Mouse (Mus musculus) adrenal gland, adult 2 months (tissue): ENCODE results near the gene Ppig. TPM values are rescaled to one million over a fixed set of nuclear protein-coding genes. Genes with fewer than 3 reads are reported as not detected.
"Not testable (repeated sequence)": the region's sequence is repeated elsewhere in the genome, so short reads cannot be mapped to it uniquely, and the experiment has no call there.

Experiments used
- DNase-seq: peaks from one replicate; pipeline ENCODE4 v3.0.0; 2021
- long read RNA-seq: library from polyadenylated mRNA; stranded (forward); transcript quantifications from one replicate; pipeline ENCODE4 v2.0.0, GENCODE M21; 2021
- polyA plus RNA-seq: library from polyadenylated mRNA; depleted of rRNA; stranded (reverse); fragments of >200 nt; gene quantifications from 2 replicates; pipeline ENCODE4 v1.2.3, GENCODE M21; 2012; rRNA removed
- total RNA-seq, 2 experiments: library from RNA; stranded (reverse); gene quantifications; 2 replicates each; pipeline ENCODE4 v1.2.3; 2021

Ppig gene
- total RNA-seq (10 to 100 TPM; 48.9 to 61.8 TPM), polyA plus RNA-seq (0.40 and 0.71 TPM in 2 replicates)
- long read RNA-seq, full-length matches to known transcripts: 9 of 13 reads
- long read RNA-seq, partial matches to known transcripts: 0 of 13 reads
- long read RNA-seq, other reads (novel, unspliced or antisense): 4 of 13 reads

GRCm38 (mm10) chr2:69722273-69722649 is at the start of gene Ppig:
Ppig (plus strand) TSS chr2:69722545.
- DNase-seq: no peak

DNA sequence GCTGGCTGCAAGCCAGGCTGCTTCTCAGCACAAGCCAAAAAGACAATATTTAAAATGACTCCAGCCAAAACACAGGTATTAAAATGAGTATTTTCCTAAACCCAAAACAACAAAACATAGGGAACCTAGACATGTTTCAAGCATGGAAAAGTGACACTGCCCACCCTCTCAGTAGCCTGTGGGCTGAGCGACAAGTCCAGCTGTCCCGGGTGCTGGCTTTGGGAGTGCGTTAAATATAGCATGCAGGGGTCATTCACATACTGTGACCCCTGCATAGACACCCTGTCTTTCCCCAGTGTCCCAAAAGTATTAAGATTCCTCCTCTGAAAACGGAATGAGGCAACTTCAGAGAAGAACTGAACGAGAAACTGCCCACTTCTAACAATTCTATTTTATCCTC is 48.6 kb upstream of the Ppig start:
- no peak for DNase-seq

DNA sequence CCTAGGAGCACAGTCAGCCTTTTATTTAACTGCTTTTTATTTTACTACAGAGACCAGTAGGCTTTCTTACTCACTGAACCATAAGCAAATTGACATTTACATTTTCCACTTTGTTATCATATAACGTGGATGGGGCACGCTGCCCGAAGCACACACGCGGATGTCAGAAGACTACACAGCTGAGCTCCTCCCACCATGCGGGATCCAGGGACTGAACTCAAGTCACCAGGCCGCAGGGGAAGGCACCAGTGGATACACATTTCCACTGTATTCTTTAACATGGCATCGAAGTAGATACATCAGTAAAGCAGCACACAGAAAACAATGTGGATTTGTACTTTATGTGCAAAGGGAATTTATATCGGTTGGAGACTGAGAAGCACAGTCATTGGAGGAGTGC is 47.1 kb upstream of the Ppig start:
- no peak for DNase-seq

GRCm38 (mm10) chr2:69676713-69677112 is 45.6 kb upstream of the Ppig start:
- DNase-seq: no peak

GRCm38 (mm10) chr2:69677215-69677614 is 45.1 kb upstream of the Ppig start:
- not testable (repeated sequence) for DNase-seq

DNA sequence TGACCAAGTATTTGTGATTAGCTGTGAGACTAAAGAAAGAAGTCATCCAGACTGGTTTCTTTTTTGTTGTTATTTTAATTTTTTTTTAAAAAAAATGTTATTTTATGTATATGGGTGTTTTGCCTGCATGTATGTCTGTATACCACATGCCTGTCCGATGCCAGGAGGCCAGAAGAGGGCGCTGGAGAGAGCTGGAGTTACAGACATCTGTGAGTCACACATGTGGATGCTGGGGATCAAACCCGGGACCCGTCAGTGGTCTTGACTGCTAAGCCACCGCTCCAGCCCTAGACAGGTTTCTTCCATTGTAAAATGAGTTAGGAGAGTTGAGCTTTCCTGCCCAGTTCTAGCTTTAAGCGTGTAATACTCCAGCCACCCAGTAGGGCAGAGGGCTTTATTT is 42.4 kb upstream of the Ppig start:
- no peak for DNase-seq

- DNase-seq: no peak
Observed at GRCm38 (mm10) chr2:69681931-69682330, 40.4 kb upstream of the Ppig start.

GRCm38 (mm10) chr2:69683036-69683805 is 39.1 kb upstream of the Ppig start:
- DNase-seq: no peak

GRCm38 (mm10) chr2:69684488-69684887 is 37.9 kb upstream of the Ppig start:
- no peak for DNase-seq

DNA sequence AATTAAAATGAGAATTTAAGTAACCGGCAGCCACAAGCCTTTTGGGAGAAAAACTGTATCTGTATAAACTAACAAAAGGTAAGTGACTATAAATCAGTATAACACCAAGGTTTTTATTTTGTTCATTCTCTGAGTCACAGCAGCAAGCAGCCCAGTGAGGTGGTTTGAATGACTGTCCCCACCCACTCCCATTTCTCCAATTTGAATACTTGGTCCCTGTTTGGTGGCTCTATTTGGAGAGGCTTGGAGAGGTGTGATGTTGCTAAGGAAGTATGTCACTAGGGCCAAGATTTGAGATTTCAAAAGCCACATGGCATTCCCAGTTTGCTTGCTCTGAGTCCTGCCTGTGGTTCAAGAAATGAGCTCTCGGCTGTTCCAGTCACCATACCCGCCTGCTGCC is 32.1 kb upstream of the Ppig start:
- no peak for DNase-seq

DNA sequence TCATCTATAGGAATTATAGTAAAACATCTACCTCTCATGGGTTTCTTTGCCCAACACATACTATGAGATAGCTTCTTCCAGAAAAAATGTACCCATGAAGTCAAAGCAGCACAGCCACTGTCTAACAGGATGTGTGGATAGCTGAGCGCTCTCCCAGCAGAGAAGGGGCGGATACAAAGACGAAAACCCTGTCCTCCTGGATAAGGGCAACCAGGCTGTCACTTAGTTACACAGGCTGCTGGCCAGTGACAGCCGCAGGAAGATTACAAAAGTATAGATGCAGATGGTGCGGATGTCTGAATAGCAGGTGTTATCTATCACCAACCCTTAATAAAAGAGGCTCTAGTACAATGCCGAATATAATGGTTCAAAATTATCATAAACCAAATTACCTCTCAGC is 31.5 kb upstream of the Ppig start:
- DNase-seq: no peak

- no peak for DNase-seq
Observed at GRCm38 (mm10) chr2:69693501-69693900, 28.8 kb upstream of the Ppig start.

- no peak for DNase-seq
Observed at GRCm38 (mm10) chr2:69700446-69700845, 21.9 kb upstream of the Ppig start.

GRCm38 (mm10) chr2:69712171-69712570 is 10.2 kb upstream of the Ppig start:
- DNase-seq: peak; percentile 49

DNA sequence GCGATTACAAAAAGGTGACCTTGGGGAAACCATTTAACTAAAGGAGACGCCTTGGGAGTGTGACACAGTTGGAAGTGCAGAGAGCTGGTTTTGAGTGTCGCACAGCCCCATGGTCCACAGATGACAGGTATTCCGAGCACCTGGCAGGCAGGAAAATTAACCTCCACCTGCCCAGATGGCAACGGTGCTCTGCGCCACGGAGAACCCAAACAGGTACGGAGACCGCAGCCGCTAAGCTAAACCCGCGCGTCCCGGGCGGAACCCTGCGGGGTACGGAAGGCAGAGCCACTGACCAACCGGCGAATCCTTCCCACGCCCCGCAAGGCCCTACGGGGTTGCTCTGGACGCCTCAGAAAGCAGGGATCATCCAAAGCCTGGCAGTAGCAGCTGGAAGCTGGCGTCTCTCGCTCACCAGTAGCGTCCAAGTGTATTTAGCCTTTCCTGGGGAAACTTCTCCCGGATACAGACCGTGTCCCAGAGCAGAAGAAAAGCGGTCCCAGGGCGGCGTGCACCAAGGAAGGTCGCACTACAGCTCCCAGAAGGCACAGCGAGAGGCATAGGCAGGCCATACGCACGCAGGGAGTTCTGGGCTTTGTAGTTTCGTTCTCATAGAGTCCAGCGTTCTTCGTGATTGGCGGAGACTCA is 9.2 kb upstream of the Ppig start, which contains the start of gene Fastkd1:
Fastkd1 (minus strand) TSS at position 536 of the 645 bp plus-strand sequence.
- DNase-seq: peak; percentile 93

GRCm38 (mm10) chr2:69713626-69714014 is 8.7 kb upstream of the Ppig start:
- DNase-seq: no peak

GRCm38 (mm10) chr2:69714126-69714525 is 8.2 kb upstream of the Ppig start:
- DNase-seq: peak; percentile 51

- DNase-seq: no peak
Observed at GRCm38 (mm10) chr2:69716483-69716882, 5.9 kb upstream of the Ppig start.

- DNase-seq: peak; percentile 70
Observed at GRCm38 (mm10) chr2:69719121-69719520, 3.2 kb upstream of the Ppig start.

- DNase-seq: peak; percentile 95
Observed at GRCm38 (mm10) chr2:69722650-69723518, 539 bp downstream of the Ppig start.

GRCm38 (mm10) chr2:69723519-69723825 is 1.1 kb downstream of the Ppig start:
- DNase-seq: no peak

- DNase-seq: no peak
Observed at GRCm38 (mm10) chr2:69745091-69745490, 22.7 kb downstream of the Ppig start.

DNA sequence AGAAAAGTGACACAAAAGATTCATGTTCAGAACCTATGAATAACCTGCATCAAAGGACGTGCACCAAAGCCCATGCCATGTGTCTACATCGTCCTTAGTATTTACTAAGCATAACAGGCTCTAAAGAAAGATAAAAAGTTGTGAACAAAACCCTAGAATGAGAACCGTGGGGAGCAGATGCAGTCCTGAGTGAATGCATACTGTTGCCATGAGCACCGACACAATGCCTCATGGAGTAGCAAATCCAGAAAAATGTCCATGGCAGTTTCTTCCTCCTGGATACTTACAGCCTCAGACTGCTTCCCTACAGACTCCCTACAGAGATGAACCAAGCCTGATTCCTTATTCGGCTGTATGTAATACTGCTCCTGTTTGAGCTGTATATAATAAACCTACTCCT is 38.6 kb downstream of the Ppig start:
- DNase-seq: no peak
